Mouse (Mus musculus) neutrophil, adult 5-6 weeks (primary cell): Measurements from ENCODE around the gene Rnf135. TPM values are rescaled to one million over a fixed set of nuclear protein-coding genes. Genes with fewer than 3 reads are reported as not detected.
A peak's percentile ranks its signal among the peaks of the same experiment; 100 is the strongest.
"Not testable (repeated sequence)": the region's sequence is repeated elsewhere in the genome, so short reads cannot be mapped to it uniquely, and the experiment has no call there.

Experiments
- ATAC-seq: fragments of 151-379, 151-347 bp; 2 replicates; pipeline ENCODE4 v1.8.0; 2017; ENCODE audit warnings: mild to moderate bottlenecking, moderate TSS enrichment; ENCODE audit not compliant: insufficient number of reproducible peaks, poor library complexity, low FRiP score, severe bottlenecking; ENCODE audit errors: extremely low read depth
- total RNA-seq: library from RNA; stranded (forward); fragments of 200-1000 nt; gene quantifications from 2 replicates; pipeline ENCODE4 v1.2.3, GENCODE M21; 2017

Gene Rnf135
- total RNA-seq, 1 experiment from 2014 or later = 5.9 TPM

- no peak for ATAC-seq
These were observed 26.8 kb upstream of the Rnf135 start for GRCm38 (mm10) chr11:80156841-80157240.

- no peak for ATAC-seq
These were observed 24.6 kb upstream of the Rnf135 start for GRCm38 (mm10) chr11:80159018-80159417.

GRCm38 (mm10) chr11:80161041-80161440 lies 22.6 kb upstream of the Rnf135 start:
- ATAC-seq = no peak

- no peak for ATAC-seq
These were observed 20.1 kb upstream of the Rnf135 start for GRCm38 (mm10) chr11:80163362-80164116.

- ATAC-seq = no peak
These were observed 19.4 kb upstream of the Rnf135 start for GRCm38 (mm10) chr11:80164224-80164623.

GRCm38 (mm10) chr11:80168121-80168520 lies 15.5 kb upstream of the Rnf135 start:
- no peak for ATAC-seq

GRCm38 (mm10) chr11:80168611-80169249 lies 14.9 kb upstream of the Rnf135 start:
- 0 out of 2 replicates have a peak, but pooled peaks have one; percentile 43 for ATAC-seq

GRCm38 (mm10) chr11:80169629-80170028 lies 14.0 kb upstream of the Rnf135 start:
- no peak for ATAC-seq

- no peak for ATAC-seq
These were observed 13.3 kb upstream of the Rnf135 start for GRCm38 (mm10) chr11:80170351-80170750.

- ATAC-seq = no peak
These were observed 11.8 kb upstream of the Rnf135 start for GRCm38 (mm10) chr11:80171884-80172283.

GRCm38 (mm10) chr11:80173963-80174670 lies 9.5 kb upstream of the Rnf135 start:
- no peak for ATAC-seq

- ATAC-seq = no peak
These were observed 6.4 kb upstream of the Rnf135 start for GRCm38 (mm10) chr11:80176911-80177895.

- no peak for ATAC-seq
These were observed 5.3 kb upstream of the Rnf135 start for GRCm38 (mm10) chr11:80178316-80178715.

- ATAC-seq = no peak
These were observed 2.5 kb upstream of the Rnf135 start for GRCm38 (mm10) chr11:80181021-80181749.

- ATAC-seq = peak; percentile 52
These were observed 472 bp upstream of the Rnf135 start for GRCm38 (mm10) chr11:80183054-80183704.

- ATAC-seq = no peak
These were observed 950 bp downstream of the Rnf135 start for GRCm38 (mm10) chr11:80184531-80185071.

- not testable (repeated sequence) for ATAC-seq
These were observed 1.9 kb downstream of the Rnf135 start for GRCm38 (mm10) chr11:80185441-80185976.
